ENCODE assay signal across 8 mouse cellular contexts in genomic region chr12:84176886-84177765, GRCm38 (mm10). TPM values are rescaled to one million over a fixed set of nuclear protein-coding genes. Genes with fewer than 3 reads are reported as not detected.
DNase-seq lines count a peak whose midpoint lies in the region; ATAC-seq and TF ChIP-seq lines count a peak whose summit lies in the region.

No protein-coding gene starts in this region.

- peak overlapping the region; percentile 93; the same call in 1 of the 2 replicates for H3K27ac ChIP-seq in embryonic fibroblast, embryonic 13.5 days (ENCODE audit: insufficient read depth, low read length)
- H3K27ac ChIP-seq in limb, embryonic 14.5 days (replicated peaks; ENCODE audit: low read depth, low read length): peak overlapping the region; percentile 87
- no peak overlapping the region for H3K27ac ChIP-seq in cerebellum, adult 2 months (ENCODE audit: insufficient read depth, low read length)

- WGBS in limb, embryonic 14.5 days: 50% methylated on average over 6 of the region's 6 CpGs
- 66% methylated on average over 6 of the region's 6 CpGs for WGBS in cerebellum, adult 2 months

- H3K36me3 ChIP-seq in erythroblast, embryonic 14.5 days (ENCODE audit: control insufficient read depth): peaks cover 78% of the 10 kb centered on the region
- peaks cover 20% of the 10 kb centered on the region for H3K36me3 ChIP-seq in limb, embryonic 14.5 days (ENCODE audit: control insufficient read depth, insufficient read depth, low read length)
- H3K36me3 ChIP-seq in splenic B cell, adult 2 months (ENCODE audit: control insufficient read depth, insufficient read depth, low read length, poor library complexity, severe bottlenecking): peaks cover 14% of the 10 kb centered on the region; the same call in 1 of the 2 replicates

- H3K9me3 ChIP-seq in erythroblast, embryonic 14.5 days (ENCODE audit: control insufficient read depth, low read length): no peaks in the 10 kb centered on the region
- H3K9me3 ChIP-seq in limb, embryonic 14.5 days (ENCODE audit: control insufficient read depth, low read length): no peaks in the 10 kb centered on the region

- TF ChIP-seq CTCF in embryonic fibroblast, embryonic 13.5 days (IDR thresholded peaks at IDR 0.05; ENCODE audit: borderline replicate concordance, insufficient read depth, low read length): no peak
- no peak for TF ChIP-seq CTCF in cerebellum, adult 2 months (IDR thresholded peaks at IDR 0.05; ENCODE audit: borderline replicate concordance, insufficient read depth, low read depth, low read length)

- H3K4me3 ChIP-seq in erythroblast, embryonic 14.5 days (replicated peaks): peak overlapping the region; percentile 77
- no peak overlapping the region for H3K4me3 ChIP-seq in embryonic fibroblast, embryonic 13.5 days (ENCODE audit: insufficient read depth, low read length)
- H3K4me3 ChIP-seq in limb, embryonic 14.5 days (replicated peaks; ENCODE audit: low read length): no peak overlapping the region
- H3K4me3 ChIP-seq in cerebellum, adult 2 months (replicated peaks; ENCODE audit: insufficient read depth, low read depth, low read length): no peak overlapping the region

- H3K27me3 ChIP-seq in erythroblast, embryonic 14.5 days (ENCODE audit: control insufficient read depth): no peaks in the 10 kb centered on the region
- H3K27me3 ChIP-seq in limb, embryonic 14.5 days (ENCODE audit: control insufficient read depth, insufficient read depth, low read length): no peaks in the 10 kb centered on the region
- H3K27me3 ChIP-seq in splenic B cell, adult 2 months (ENCODE audit: control insufficient read depth, insufficient read depth, low read length, poor library complexity, severe bottlenecking): no peaks in the 10 kb centered on the region
- no peaks in the 10 kb centered on the region for H3K27me3 ChIP-seq in cerebellum, adult 2 months (ENCODE audit: control insufficient read depth, insufficient read depth, low read length)

- no peak overlapping the region for H3K9ac ChIP-seq in limb, embryonic 14.5 days (ENCODE audit: low read depth, low read length, severe bottlenecking)

- H3K4me2 ChIP-seq in limb, embryonic 14.5 days (replicated peaks; ENCODE audit: low read depth, low read length, severe bottlenecking): peak overlapping the region; percentile 70; the same call in 1 of the 2 replicates

- TF ChIP-seq POLR2A in embryonic fibroblast, embryonic 13.5 days (IDR thresholded peaks at IDR 0.05; ENCODE audit: low read depth, low read length): no peak
- TF ChIP-seq POLR2A in limb, embryonic 14.5 days (IDR thresholded peaks at IDR 0.05; ENCODE audit: borderline replicate concordance, extremely low read depth, insufficient read depth, insufficient read length): no peak
- no peak for TF ChIP-seq POLR2A in cerebellum, adult 2 months (IDR thresholded peaks at IDR 0.05; ENCODE audit: borderline replicate concordance, insufficient read depth, low read length)

- no peak for ATAC-seq in erythroblast, adult 5-6 weeks (replicated peaks; ENCODE audit: low FRiP score, poor library complexity, severe bottlenecking)
- ATAC-seq in limb, embryonic 14.5 days (ENCODE audit: low FRiP score, low read depth): no peak

- DNase-seq in 416B (ENCODE audit: low read depth): peak; percentile 70
- no peak for DNase-seq in limb, embryonic 14.5 days (ENCODE audit: low spot score)
- DNase-seq in splenic B cell, adult 2 months (ENCODE audit: low read depth, low spot score): peak; percentile 70
- DNase-seq in right cerebral cortex, adult 2 months (ENCODE audit: low spot score in 2 of 2): no peak
- no peak for DNase-seq in cerebellum, adult 2 months

- H3K4me1 ChIP-seq in erythroblast, embryonic 14.5 days (ENCODE audit: control insufficient read depth): peaks cover 98% of the 10 kb centered on the region
- peaks cover 49% of the 10 kb centered on the region for H3K4me1 ChIP-seq in embryonic fibroblast, embryonic 13.5 days (ENCODE audit: control insufficient read depth, insufficient read depth, low read length)
- H3K4me1 ChIP-seq in limb, embryonic 14.5 days (ENCODE audit: control insufficient read depth, insufficient read depth, low read length): peaks cover 73% of the 10 kb centered on the region
- peaks cover 63% of the 10 kb centered on the region for H3K4me1 ChIP-seq in cerebellum, adult 2 months (ENCODE audit: control insufficient read depth, insufficient read depth, low read length)

RNA-seq across cellular contexts. Expression of gene Pnma1, which starts 28.8 kb away (rescaled TPM):
- polyA plus RNA-seq in erythroblast, embryonic 14.5 days (2012): 0.02 and 0.03 TPM in 2 replicates
- 1.5 and 4.4 TPM in 2 replicates for total RNA-seq in erythroblast, adult 5-6 weeks (2015; ENCODE audit: low replicate concordance)
- total RNA-seq in erythroblast, adult 5-6 weeks (2017; ENCODE audit: low replicate concordance): 1.0 and 4.5 TPM in 2 replicates
- 0.30 and 0.35 TPM in 2 replicates for polyA plus RNA-seq in embryonic fibroblast, embryonic 13.5 days (2011; ENCODE audit: insufficient read length, low read depth, missing spikeins)
- polyA plus RNA-seq in limb, embryonic 14.5 days (2012; rRNA removed): 0.24 and 0.39 TPM in 2 replicates
- 0.55 and 0.83 TPM in 2 replicates for polyA plus RNA-seq in limb, embryonic 14.5 days (2014; fragmentation: Nextera tagmentation; extraction: Ambion mirVana)
- 0.68 and 0.84 TPM in 2 replicates for polyA plus RNA-seq in cerebellum, adult 2 months (2012; rRNA removed)

RNA-seq across cellular contexts. Expression of gene Elmsan1, which starts 41.6 kb away (rescaled TPM):
- polyA plus RNA-seq in erythroblast, embryonic 14.5 days (2012): 2.1 and 2.8 TPM in 2 replicates
- total RNA-seq in erythroblast, adult 5-6 weeks (2015; ENCODE audit: low replicate concordance): 5.4 and 12.7 TPM in 2 replicates
- 8.0 and 11.4 TPM in 2 replicates for total RNA-seq in erythroblast, adult 5-6 weeks (2017; ENCODE audit: low replicate concordance)
- 20.6 and 21.3 TPM in 2 replicates for polyA plus RNA-seq in embryonic fibroblast, embryonic 13.5 days (2011; ENCODE audit: insufficient read length, low read depth, missing spikeins)
- 14.4 and 18.1 TPM in 2 replicates for polyA plus RNA-seq in limb, embryonic 14.5 days (2012; rRNA removed)
- polyA plus RNA-seq in limb, embryonic 14.5 days (2014; fragmentation: Nextera tagmentation; extraction: Ambion mirVana): 10.5 and 11.8 TPM in 2 replicates
- 8.4 and 9.7 TPM in 2 replicates for polyA plus RNA-seq in cerebellum, adult 2 months (2012; rRNA removed)

Comparison
In these comparisons a context has a peak if more than half of its experiments do, and no peak if none do; other contexts are left out.
1. DNase-seq: peak in 416B (single experiment) and splenic B cell, adult 2 months (single experiment); none in limb, embryonic 14.5 days (single experiment), right cerebral cortex, adult 2 months (0 of 2) and cerebellum, adult 2 months (0 of 2).